Mouse (Mus musculus): ENCODE results near the gene Gna13. TPM values are rescaled to one million over a fixed set of nuclear protein-coding genes. Genes with fewer than 3 reads are reported as not detected.

Gna13 gene
- polyA plus RNA-seq, 1 experiment, result 4.0 TPM

DNA sequence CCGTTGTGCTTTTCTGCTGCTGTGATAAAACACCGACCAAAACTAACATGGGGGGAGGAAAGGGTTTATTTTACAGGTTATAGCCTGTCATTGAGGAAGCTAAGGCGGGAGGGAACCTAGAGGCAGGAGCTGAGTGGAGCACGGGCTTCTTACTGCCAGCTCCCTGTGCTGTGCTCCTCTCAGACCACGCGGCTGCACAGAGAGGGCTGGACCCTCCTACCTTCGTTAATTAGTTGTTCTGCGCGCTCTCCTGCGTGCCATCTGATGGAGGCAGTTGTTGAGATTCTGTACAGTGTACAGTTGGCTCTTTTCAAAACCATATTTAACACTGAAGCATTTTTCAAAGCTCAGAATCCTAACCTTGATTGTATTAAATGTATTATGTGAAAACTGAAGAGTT is 14.8 kb downstream of the Gna13 start:
- Histone ChIP-seq H3K4me1 (ENCODE audit: control insufficient read depth) (peaks cover 58% of the 10 kb centered on the region), H3K4me3 (replicated peaks) (no peak overlapping the region), H3K36me3 (ENCODE audit: control insufficient read depth) (peaks cover 26% of the 10 kb centered on the region), H3K9me3 (ENCODE audit: control insufficient read depth, low read length) (no peaks in the 10 kb centered on the region), H3K27me3 (ENCODE audit: control insufficient read depth) (no peaks in the 10 kb centered on the region)
- TF ChIP-seq TAL1 (IDR thresholded peaks at IDR 0.05; ENCODE audit: low read length) (no peak), GATA1 (IDR thresholded peaks at IDR 0.05; ENCODE audit: low read length) (no peak)

GRCm38 (mm10) chr11:109378051-109378450 is 15.4 kb downstream of the Gna13 start:
- Histone ChIP-seq H3K9me3 (ENCODE audit: control insufficient read depth, low read length) (no peaks in the 10 kb centered on the region), H3K4me3 (replicated peaks) (no peak overlapping the region), H3K27me3 (ENCODE audit: control insufficient read depth) (no peaks in the 10 kb centered on the region), H3K4me1 (ENCODE audit: control insufficient read depth) (peaks cover 60% of the 10 kb centered on the region), H3K36me3 (ENCODE audit: control insufficient read depth) (peaks cover 24% of the 10 kb centered on the region)
- no peak for TF ChIP-seq TAL1 (IDR thresholded peaks at IDR 0.05; ENCODE audit: low read length)

GRCm38 (mm10) chr11:109380662-109381061 is 18.0 kb downstream of the Gna13 start:
- TF ChIP-seq GATA1 (IDR thresholded peaks at IDR 0.05; ENCODE audit: low read length), result no peak
- TF ChIP-seq TAL1 (IDR thresholded peaks at IDR 0.05; ENCODE audit: low read length), result no peak
- Histone ChIP-seq H3K4me1 (ENCODE audit: control insufficient read depth) (peaks cover 45% of the 10 kb centered on the region), H3K36me3 (ENCODE audit: control insufficient read depth) (peaks cover 9% of the 10 kb centered on the region)

DNA sequence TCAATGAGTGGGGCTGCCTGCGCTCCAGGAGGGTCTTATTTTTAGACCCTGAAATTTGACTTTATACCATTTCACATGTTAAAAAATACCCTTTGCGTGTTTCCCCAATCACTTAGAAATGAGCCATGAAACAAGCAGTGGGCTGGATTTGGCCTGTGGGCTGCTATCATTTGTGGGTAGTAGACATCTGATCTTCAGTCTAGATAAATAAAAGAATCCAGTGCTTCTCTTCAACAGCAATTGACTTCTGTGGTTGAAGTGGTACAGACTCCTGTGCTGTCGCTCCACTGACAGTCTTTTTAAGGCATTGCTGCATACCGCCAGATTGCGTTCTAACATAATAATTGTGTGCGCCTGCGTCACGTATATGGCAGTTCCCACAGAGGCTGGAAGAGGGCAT is 22.7 kb downstream of the Gna13 start:
- H3K4me3 ChIP-seq (replicated peaks), result no peak overlapping the region
- no peaks in the 10 kb centered on the region for H3K9me3 ChIP-seq (ENCODE audit: control insufficient read depth, low read length)
- no peak for TF ChIP-seq GATA1 (IDR thresholded peaks at IDR 0.05; ENCODE audit: low read length)
- no peak for TF ChIP-seq TAL1 (IDR thresholded peaks at IDR 0.05; ENCODE audit: low read length)
- peaks cover 31% of the 10 kb centered on the region for H3K4me1 ChIP-seq (ENCODE audit: control insufficient read depth)
- H3K27me3 ChIP-seq (ENCODE audit: control insufficient read depth), result no peaks in the 10 kb centered on the region
- peaks cover 15% of the 10 kb centered on the region for H3K36me3 ChIP-seq (ENCODE audit: control insufficient read depth)

More at GRCm38 (mm10) chr11:109380662-109381061, 18.0 kb downstream of the Gna13 start:
- no peaks in the 10 kb centered on the region for H3K9me3 ChIP-seq (ENCODE audit: control insufficient read depth, low read length)
- no peak overlapping the region for H3K4me3 ChIP-seq (replicated peaks)
- no peaks in the 10 kb centered on the region for H3K27me3 ChIP-seq (ENCODE audit: control insufficient read depth)

- TF ChIP-seq GATA1 (IDR thresholded peaks at IDR 0.05; ENCODE audit: low read length), result no peak
- no peak for TF ChIP-seq TAL1 (IDR thresholded peaks at IDR 0.05; ENCODE audit: low read length)
- Histone ChIP-seq H3K4me1 (ENCODE audit: control insufficient read depth) (peaks cover 25% of the 10 kb centered on the region), H3K9me3 (ENCODE audit: control insufficient read depth, low read length) (no peaks in the 10 kb centered on the region), H3K27me3 (ENCODE audit: control insufficient read depth) (no peaks in the 10 kb centered on the region), H3K36me3 (ENCODE audit: control insufficient read depth) (peaks cover 36% of the 10 kb centered on the region), H3K4me3 (replicated peaks) (no peak overlapping the region)
Observed at GRCm38 (mm10) chr11:109389046-109389445, 26.4 kb downstream of the Gna13 start.

DNA sequence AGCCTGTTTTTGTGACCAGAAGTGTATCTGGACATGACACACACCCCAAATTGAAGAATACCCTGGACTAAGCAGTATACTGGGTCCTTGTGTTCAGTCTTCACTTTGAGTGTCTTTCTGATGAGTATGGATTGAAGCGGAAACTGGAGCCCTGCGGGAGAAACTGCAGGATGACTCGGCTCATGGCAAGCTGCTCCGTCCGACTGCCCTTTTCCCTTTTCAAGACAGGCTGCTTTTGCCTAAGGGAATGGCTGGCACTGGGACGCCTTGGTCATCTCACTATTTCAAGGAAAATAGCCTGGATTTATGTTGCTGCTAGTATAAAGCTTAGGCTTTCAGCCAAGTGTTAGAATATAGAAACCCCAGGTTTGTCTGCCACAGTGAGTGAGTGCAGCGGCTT is 28.6 kb downstream of the Gna13 start:
- no peak for TF ChIP-seq GATA1 (IDR thresholded peaks at IDR 0.05; ENCODE audit: low read length)
- no peak for TF ChIP-seq TAL1 (IDR thresholded peaks at IDR 0.05; ENCODE audit: low read length)
- Histone ChIP-seq H3K36me3 (ENCODE audit: control insufficient read depth) (peaks cover 57% of the 10 kb centered on the region), H3K9me3 (ENCODE audit: control insufficient read depth, low read length) (no peaks in the 10 kb centered on the region), H3K27me3 (ENCODE audit: control insufficient read depth) (no peaks in the 10 kb centered on the region), H3K4me1 (ENCODE audit: control insufficient read depth) (peaks cover 19% of the 10 kb centered on the region), H3K4me3 (replicated peaks) (no peak overlapping the region)

DNA sequence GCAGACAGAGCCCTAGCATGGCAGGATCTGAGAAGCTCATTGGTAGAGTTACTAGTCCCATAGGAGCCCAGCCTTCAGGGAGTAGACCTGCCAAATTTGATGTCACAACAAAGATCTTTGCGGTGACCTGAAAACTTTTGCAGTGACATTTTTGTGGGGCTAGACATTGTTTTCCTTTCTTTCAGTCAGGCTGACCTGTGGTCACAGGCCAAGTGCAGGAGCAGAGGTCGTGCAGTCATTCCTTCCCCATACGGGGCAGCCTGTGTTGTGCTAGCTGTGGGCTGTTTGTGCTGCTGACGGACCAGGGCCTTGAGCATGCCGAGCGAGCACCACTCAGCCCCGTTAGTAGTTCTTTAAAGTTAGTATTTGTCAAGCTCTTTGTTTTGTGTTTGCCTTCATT is 29.1 kb downstream of the Gna13 start:
- H3K27me3 ChIP-seq (ENCODE audit: control insufficient read depth), result no peaks in the 10 kb centered on the region
- TF ChIP-seq TAL1 (IDR thresholded peaks at IDR 0.05; ENCODE audit: low read length) (no peak), GATA1 (IDR thresholded peaks at IDR 0.05; ENCODE audit: low read length) (no peak)
- H3K36me3 ChIP-seq (ENCODE audit: control insufficient read depth), result peaks cover 63% of the 10 kb centered on the region
- no peak overlapping the region for H3K4me3 ChIP-seq (replicated peaks)
- no peaks in the 10 kb centered on the region for H3K9me3 ChIP-seq (ENCODE audit: control insufficient read depth, low read length)
- H3K4me1 ChIP-seq (ENCODE audit: control insufficient read depth), result peaks cover 18% of the 10 kb centered on the region

DNA sequence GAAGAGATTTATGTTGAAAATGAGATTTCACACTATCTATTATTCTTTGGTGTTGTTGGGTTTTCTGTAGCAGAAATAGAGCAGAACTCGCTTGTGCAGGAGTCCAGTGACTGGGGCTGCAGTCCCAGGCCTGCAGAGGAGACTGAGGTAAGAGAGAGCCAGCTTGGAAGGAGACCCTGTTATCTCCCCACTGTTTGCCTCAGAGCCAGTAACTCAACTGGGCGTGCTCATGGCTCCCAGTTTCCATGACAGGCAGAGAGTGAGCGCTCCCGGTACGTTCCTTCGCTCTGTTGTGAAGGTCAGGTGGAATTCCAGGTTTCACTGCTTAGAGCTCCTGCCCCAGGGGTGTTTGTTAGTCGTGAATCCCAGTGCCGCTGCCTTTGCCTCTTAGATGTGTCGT is 30.0 kb downstream of the Gna13 start:
- Histone ChIP-seq H3K4me3 (replicated peaks) (no peak overlapping the region), H3K9me3 (ENCODE audit: control insufficient read depth, low read length) (no peaks in the 10 kb centered on the region), H3K36me3 (ENCODE audit: control insufficient read depth) (peaks cover 71% of the 10 kb centered on the region), H3K27me3 (ENCODE audit: control insufficient read depth) (no peaks in the 10 kb centered on the region), H3K4me1 (ENCODE audit: control insufficient read depth) (peaks cover 9% of the 10 kb centered on the region)
- TF ChIP-seq GATA1 (IDR thresholded peaks at IDR 0.05; ENCODE audit: low read length) (no peak), TAL1 (IDR thresholded peaks at IDR 0.05; ENCODE audit: low read length) (no peak)

- Histone ChIP-seq H3K4me3 (replicated peaks) (no peak overlapping the region), H3K36me3 (ENCODE audit: control insufficient read depth) (peaks cover 81% of the 10 kb centered on the region), H3K27me3 (ENCODE audit: control insufficient read depth) (no peaks in the 10 kb centered on the region), H3K9me3 (ENCODE audit: control insufficient read depth, low read length) (no peaks in the 10 kb centered on the region), H3K4me1 (ENCODE audit: control insufficient read depth) (peaks cover 2% of the 10 kb centered on the region; the same call in 1 of the 2 replicates)
- TF ChIP-seq TAL1 (IDR thresholded peaks at IDR 0.05; ENCODE audit: low read length) (no peak), GATA1 (IDR thresholded peaks at IDR 0.05; ENCODE audit: low read length) (no peak)
Observed at GRCm38 (mm10) chr11:109394758-109395157, 32.1 kb downstream of the Gna13 start.

GRCm38 (mm10) chr11:109395291-109395690 is 32.7 kb downstream of the Gna13 start:
- H3K4me3 ChIP-seq (replicated peaks), result no peak overlapping the region
- peaks cover 84% of the 10 kb centered on the region for H3K36me3 ChIP-seq (ENCODE audit: control insufficient read depth)
- peaks cover 2% of the 10 kb centered on the region; the same call in 1 of the 2 replicates for H3K4me1 ChIP-seq (ENCODE audit: control insufficient read depth)
- no peaks in the 10 kb centered on the region for H3K9me3 ChIP-seq (ENCODE audit: control insufficient read depth, low read length)
- no peak for TF ChIP-seq GATA1 (IDR thresholded peaks at IDR 0.05; ENCODE audit: low read length)
- no peak for TF ChIP-seq TAL1 (IDR thresholded peaks at IDR 0.05; ENCODE audit: low read length)
- H3K27me3 ChIP-seq (ENCODE audit: control insufficient read depth), result no peaks in the 10 kb centered on the region
